Mouse (Mus musculus) limb, embryonic 14.5 days (tissue): ENCODE results near the gene Rbbp9. TPM values are rescaled to one million over a fixed set of nuclear protein-coding genes. Genes with fewer than 3 reads are reported as not detected.

ENCODE experiments used
- ATAC-seq: fragments of 200-750 bp; cut with Nextera tagmentation; 2 replicates; pipeline ENCODE4 v1.8.0; 2017; ENCODE audit warnings: low read depth, moderate number of reproducible peaks, moderate TSS enrichment; ENCODE audit not compliant: low FRiP score
- DNase-seq: peaks from one replicate; pipeline ENCODE4 v3.0.0-alpha.2; 2015; ENCODE audit warnings: low spot score
- H3K27ac ChIP-seq: fragments of 300-500 bp; sonication (generic); replicated peaks from 2 replicates; pipeline ENCODE4 v1.5.1; 2014; ENCODE audit warnings: low read depth, mild to moderate bottlenecking, low read length, moderate library complexity, mixed read lengths
- H3K27me3 ChIP-seq: fragments of 300-500 bp; sonication (generic); 2 replicates; pipeline ENCODE4 v1.6.1; 2014; ENCODE audit warnings: low read length, mixed read lengths; ENCODE audit not compliant: control insufficient read depth, insufficient read depth
- H3K36me3 ChIP-seq: fragments of 300-500 bp; sonication (generic); 2 replicates; pipeline ENCODE4 v1.6.1; 2014; ENCODE audit warnings: mild to moderate bottlenecking, low read length, moderate library complexity, mixed read lengths; ENCODE audit not compliant: control insufficient read depth, insufficient read depth
- H3K4me1 ChIP-seq: fragments of 300-500 bp; sonication (generic); 2 replicates; pipeline ENCODE4 v1.6.1; 2014; ENCODE audit warnings: antibody characterized with exemption, low read length, mixed read lengths; ENCODE audit not compliant: control insufficient read depth, insufficient read depth
- H3K4me2 ChIP-seq: fragments of 300-500 bp; sonication (generic); replicated peaks from 2 replicates; pipeline ENCODE4 v1.6.1; 2014; ENCODE audit warnings: low read depth, mild to moderate bottlenecking, low read length, moderate library complexity; ENCODE audit not compliant: severe bottlenecking
- H3K4me3 ChIP-seq: fragments of 300-500 bp; sonication (generic); replicated peaks from 2 replicates; pipeline ENCODE4 v1.5.1; 2014; ENCODE audit warnings: low read length
- H3K9ac ChIP-seq: fragments of 300-500 bp; sonication (generic); 2 replicates; pipeline ENCODE4 v1.6.1; 2014; ENCODE audit warnings: mild to moderate bottlenecking, low read depth, low read length, moderate library complexity; ENCODE audit not compliant: severe bottlenecking
- H3K9me3 ChIP-seq: fragments of 300-500 bp; sonication (generic); 2 replicates; pipeline ENCODE4 v1.6.1; 2016; ENCODE audit warnings: low read length; ENCODE audit not compliant: control insufficient read depth
- POLR2A ChIP-seq: fragments of 200-500 bp; IDR thresholded peaks from 2 replicates; pipeline ENCODE4 v1.8.0; 2012; ENCODE audit warnings: inconsistent platforms, mild to moderate bottlenecking, moderate library complexity, borderline replicate concordance; ENCODE audit not compliant: insufficient read depth, insufficient read length; ENCODE audit errors: extremely low read depth
- WGBS: fragments of 180-500 bp; shearing (Covaris S2); extraction: QIAGEN DNeasy Blood & Tissue Kit; methylation state at CpG from one replicate; pipeline ENCODE4 v1.1.7; 2014; 5-methylcytosine and 5-hydroxymethylcytosine counted together
- polyA plus RNA-seq, 2 experiments: library from polyadenylated mRNA; depleted of rRNA in 1 of 2; stranded (reverse) in 1 of 2; unstranded in 1 of 2; fragments of >200 nt; fragmentation: Nextera tagmentation in 1 of 2; extraction: Ambion mirVana in 1 of 2; gene quantifications; 2 replicates each; pipeline versions ENCODE4 v1.2.1 to v1.2.3; 2012 to 2014

Gene Rbbp9
- polyA plus RNA-seq, 2 experiments, result 37.4 to 68.4 TPM

- H3K9me3 ChIP-seq, result no peaks in the 10 kb centered on the region
- H3K9ac ChIP-seq, result peak overlapping the region; percentile 81
- no peaks in the 10 kb centered on the region for H3K27me3 ChIP-seq
- peaks cover 10% of the 10 kb centered on the region; the same call in 1 of the 2 replicates for H3K4me1 ChIP-seq
- no peak; the same call in 1 of the 2 replicates for TF ChIP-seq POLR2A
- ATAC-seq (peak; percentile 20; the same call in 1 of the 2 replicates), DNase-seq (no peak)
- H3K4me3 ChIP-seq, result peak overlapping the region; percentile 85
- H3K27ac ChIP-seq, result peak overlapping the region; percentile 92
- H3K4me2 ChIP-seq, result peak overlapping the region; percentile 76
- H3K36me3 ChIP-seq, result peaks cover 11% of the 10 kb centered on the region
- WGBS, result 0% methylated on average over 17 of the region's 25 CpGs
Observed at GRCm38 (mm10) chr2:144527821-144528174, 22.9 kb downstream of the Rbbp9 start.

DNA sequence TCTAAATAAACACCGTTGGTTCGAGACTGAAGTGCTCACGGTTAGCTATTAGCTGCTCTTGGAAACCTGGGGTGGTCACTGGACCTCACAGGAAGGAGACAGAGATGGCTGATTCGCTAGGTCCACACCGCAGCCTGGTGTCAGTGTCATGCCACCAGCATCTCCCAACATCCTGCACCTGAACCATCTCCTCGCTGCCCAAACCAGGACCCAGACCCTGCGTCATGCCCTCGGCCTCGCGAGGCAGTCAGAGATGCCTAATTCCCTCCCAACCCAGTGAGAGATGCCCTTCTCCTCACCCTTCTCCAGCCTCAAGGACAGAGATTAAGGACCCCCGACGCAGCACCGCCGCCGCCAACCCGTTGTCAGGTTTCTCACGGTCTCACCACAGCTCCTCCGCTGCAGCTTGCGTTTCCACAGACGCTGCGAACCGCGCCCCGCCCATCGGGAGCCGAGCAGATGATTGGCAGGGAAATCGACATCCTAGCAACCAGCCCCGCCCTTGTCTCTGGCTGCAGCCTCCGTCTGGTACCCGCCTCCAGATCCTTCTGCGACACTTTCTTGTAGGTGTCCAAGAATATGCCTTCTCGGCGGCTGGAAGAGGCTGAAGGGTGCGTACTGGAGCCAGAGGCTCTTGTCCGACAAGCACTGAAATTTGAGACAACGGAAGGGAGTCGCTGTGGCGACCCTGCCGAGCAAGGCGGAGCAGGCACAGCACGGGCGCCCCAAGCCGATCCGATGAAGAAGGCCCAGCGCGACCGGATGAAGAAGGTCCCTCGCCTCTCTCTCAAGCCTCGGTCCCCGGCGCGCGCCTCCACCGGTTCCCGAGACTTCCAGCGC, 23.5 kb downstream of the Rbbp9 start, which contains the start of the genes Dzank1 and Polr3f:
Gene Dzank1 (minus strand): TSS at position 434 of the 840 bp plus-strand sequence.
Gene Polr3f (plus strand): TSS at position 738 of the 840 bp plus-strand sequence.
- peak within 1 kb of the TSS; percentile 76 for H3K4me2 ChIP-seq
- H3K9ac ChIP-seq, result peak within 1 kb of the TSS; percentile 81
- peak within 1 kb of the TSS; percentile 92 for H3K27ac ChIP-seq
- H3K4me3 ChIP-seq, result peak within 1 kb of the TSS; percentile 85
- no peaks in the 10 kb centered on the region for H3K27me3 ChIP-seq
- TF ChIP-seq POLR2A, result 0 out of 2 replicates have a peak, but pooled peaks have one; percentile 52
- H3K4me1 ChIP-seq, result peaks cover 10% of the 10 kb centered on the region; the same call in 1 of the 2 replicates
- 3% methylated on average over 47 of the region's 56 CpGs for WGBS
- H3K36me3 ChIP-seq, result peaks cover 7% of the 10 kb centered on the region; the same call in 1 of the 2 replicates
- peak; percentile 99 for ATAC-seq
- no peaks in the 10 kb centered on the region for H3K9me3 ChIP-seq
- peak; percentile 98 for DNase-seq

GRCm38 (mm10) chr2:144525856-144526255, 24.8 kb downstream of the Rbbp9 start:
- no peak for TF ChIP-seq POLR2A
- H3K4me2 ChIP-seq, result no peak overlapping the region
- DNase-seq (no peak), ATAC-seq (no peak)
- H3K36me3 ChIP-seq, result 0 out of 2 replicates have a peak, but pooled peaks cover 2% of the 10 kb centered on the region
- H3K4me3 ChIP-seq, result no peak overlapping the region
- H3K9ac ChIP-seq, result no peak overlapping the region
- H3K4me1 ChIP-seq, result peaks cover 10% of the 10 kb centered on the region; the same call in 1 of the 2 replicates
- no peaks in the 10 kb centered on the region for H3K9me3 ChIP-seq
- 54% methylated on average over 10 of the region's 10 CpGs for WGBS
- no peaks in the 10 kb centered on the region for H3K27me3 ChIP-seq
- no peak overlapping the region for H3K27ac ChIP-seq

- Histone ChIP-seq H3K36me3 (no peaks in the 10 kb centered on the region), H3K4me1 (no peaks in the 10 kb centered on the region), H3K9me3 (no peaks in the 10 kb centered on the region), H3K27ac (no peak overlapping the region), H3K4me2 (no peak overlapping the region), H3K27me3 (no peaks in the 10 kb centered on the region), H3K9ac (no peak overlapping the region), H3K4me3 (no peak overlapping the region)
- no peak for DNase-seq
- no peak for TF ChIP-seq POLR2A
- no peak for ATAC-seq
- WGBS, result 78% methylated on average over 3 of the region's 3 CpGs
Observed at GRCm38 (mm10) chr2:144519772-144520171, 30.9 kb downstream of the Rbbp9 start.

- no peak for TF ChIP-seq POLR2A
- no peak overlapping the region for H3K4me2 ChIP-seq
- ATAC-seq (no peak), DNase-seq (no peak)
- no peak overlapping the region for H3K9ac ChIP-seq
- no peak overlapping the region for H3K27ac ChIP-seq
- H3K9me3 ChIP-seq, result no peaks in the 10 kb centered on the region
- 79% methylated on average over 3 of the region's 3 CpGs for WGBS
- no peaks in the 10 kb centered on the region for H3K27me3 ChIP-seq
- H3K36me3 ChIP-seq, result no peaks in the 10 kb centered on the region
- H3K4me3 ChIP-seq, result no peak overlapping the region
- no peaks in the 10 kb centered on the region for H3K4me1 ChIP-seq
Observed at GRCm38 (mm10) chr2:144514619-144515018, 36.0 kb downstream of the Rbbp9 start.
